Mouse (Mus musculus) E14TG2a.4 (cell line): ENCODE measurements around the gene Abhd16a.

ENCODE experiments used
- CTCF ChIP-seq: conservative IDR thresholded peaks from 2 replicates; pipeline ENCODE4 v1.5.1; 2014; ENCODE audit warnings: low read length
- NANOG ChIP-seq: IDR thresholded peaks from 2 replicates; pipeline ENCODE4 v1.6.1; 2014; ENCODE audit warnings: borderline replicate concordance, low read length, mixed read lengths
- POU5F1 ChIP-seq: IDR thresholded peaks from 2 replicates; pipeline ENCODE4 v1.6.1; 2014; ENCODE audit warnings: low read length, borderline replicate concordance

DNA sequence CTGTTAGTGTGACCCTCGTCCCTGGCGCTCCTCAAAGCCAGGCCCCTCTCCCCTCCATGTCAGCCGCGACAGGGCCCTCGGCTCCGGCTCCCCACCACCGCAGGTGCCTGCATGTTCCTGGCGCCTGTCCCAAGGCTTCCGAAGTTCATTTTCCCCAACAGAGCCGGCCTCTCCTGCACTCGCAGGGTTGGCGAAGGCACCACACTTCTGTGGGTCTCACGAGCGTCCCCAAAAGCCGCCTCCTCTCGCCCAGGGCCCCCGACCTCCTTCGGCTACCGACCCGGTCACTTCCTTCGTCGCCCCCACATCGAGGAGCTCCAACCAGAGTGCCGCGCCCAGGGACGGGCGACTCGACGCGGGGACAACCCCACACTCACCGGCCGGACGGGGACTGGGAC lies 31.7 kb downstream of the Abhd16a start:
- TF ChIP-seq CTCF, result no peak
- no peak for TF ChIP-seq NANOG
- no peak for TF ChIP-seq POU5F1
